Mouse (Mus musculus): ENCODE data around the gene Ptprm. TPM values are rescaled to one million over a fixed set of nuclear protein-coding genes. Genes with fewer than 3 reads are reported as not detected.
A peak's percentile ranks its signal among the peaks of the same experiment; 100 is the strongest.

The Ptprm gene
- polyA plus RNA-seq, 1 experiment: 28.1 TPM

GRCm38 (mm10) chr17:66755191-66755654, 599.0 kb downstream of the Ptprm start:
- TF ChIP-seq CTCF (IDR thresholded peaks at IDR 0.05; ENCODE audit: borderline replicate concordance, insufficient read depth, low read length) (peak; percentile 25; the same call in 1 of the 2 replicates), POLR2A (IDR thresholded peaks at IDR 0.05; ENCODE audit: low read depth, low read length) (no peak)
- no peak overlapping the region for H3K27ac ChIP-seq (ENCODE audit: insufficient read depth, low read length)
- H3K4me1 ChIP-seq (ENCODE audit: control insufficient read depth, insufficient read depth, low read length): peaks cover 7% of the 10 kb centered on the region
- no peak overlapping the region for H3K4me3 ChIP-seq (ENCODE audit: insufficient read depth, low read length)

- no peak overlapping the region for H3K4me3 ChIP-seq (ENCODE audit: insufficient read depth, low read length)
- H3K27ac ChIP-seq (ENCODE audit: insufficient read depth, low read length): no peak overlapping the region
- no peak for TF ChIP-seq POLR2A (IDR thresholded peaks at IDR 0.05; ENCODE audit: low read depth, low read length)
- TF ChIP-seq CTCF (IDR thresholded peaks at IDR 0.05; ENCODE audit: borderline replicate concordance, insufficient read depth, low read length): no peak
- H3K4me1 ChIP-seq (ENCODE audit: control insufficient read depth, insufficient read depth, low read length): peaks cover 13% of the 10 kb centered on the region
These were observed 599.9 kb downstream of the Ptprm start for GRCm38 (mm10) chr17:66754208-66754865.

- peaks cover 13% of the 10 kb centered on the region for H3K4me1 ChIP-seq (ENCODE audit: control insufficient read depth, insufficient read depth, low read length)
- no peak overlapping the region for H3K4me3 ChIP-seq (ENCODE audit: insufficient read depth, low read length)
- TF ChIP-seq CTCF (IDR thresholded peaks at IDR 0.05; ENCODE audit: borderline replicate concordance, insufficient read depth, low read length) (no peak), POLR2A (IDR thresholded peaks at IDR 0.05; ENCODE audit: low read depth, low read length) (no peak)
- H3K27ac ChIP-seq (ENCODE audit: insufficient read depth, low read length): no peak overlapping the region
These were observed 602.5 kb downstream of the Ptprm start for GRCm38 (mm10) chr17:66751746-66752145.

- Histone ChIP-seq H3K4me3 (ENCODE audit: insufficient read depth, low read length) (no peak overlapping the region), H3K27ac (ENCODE audit: insufficient read depth, low read length) (peak overlapping the region; percentile 74), H3K4me1 (ENCODE audit: control insufficient read depth, insufficient read depth, low read length) (peaks cover 13% of the 10 kb centered on the region)
- TF ChIP-seq CTCF (IDR thresholded peaks at IDR 0.05; ENCODE audit: borderline replicate concordance, insufficient read depth, low read length): no peak
- TF ChIP-seq POLR2A (IDR thresholded peaks at IDR 0.05; ENCODE audit: low read depth, low read length): no peak
These were observed 603.6 kb downstream of the Ptprm start for GRCm38 (mm10) chr17:66750481-66751206.

- Histone ChIP-seq H3K27ac (ENCODE audit: insufficient read depth, low read length) (peak overlapping the region; percentile 74; the same call in 1 of the 2 replicates), H3K4me1 (ENCODE audit: control insufficient read depth, insufficient read depth, low read length) (peaks cover 13% of the 10 kb centered on the region), H3K4me3 (ENCODE audit: insufficient read depth, low read length) (no peak overlapping the region)
- TF ChIP-seq CTCF (IDR thresholded peaks at IDR 0.05; ENCODE audit: borderline replicate concordance, insufficient read depth, low read length) (no peak), POLR2A (IDR thresholded peaks at IDR 0.05; ENCODE audit: low read depth, low read length) (no peak)
These were observed 604.3 kb downstream of the Ptprm start for GRCm38 (mm10) chr17:66749976-66750375.

GRCm38 (mm10) chr17:66746506-66746905, 607.8 kb downstream of the Ptprm start:
- Histone ChIP-seq H3K27ac (ENCODE audit: insufficient read depth, low read length) (no peak overlapping the region), H3K4me3 (ENCODE audit: insufficient read depth, low read length) (no peak overlapping the region), H3K4me1 (ENCODE audit: control insufficient read depth, insufficient read depth, low read length) (peaks cover 13% of the 10 kb centered on the region)
- TF ChIP-seq POLR2A (IDR thresholded peaks at IDR 0.05; ENCODE audit: low read depth, low read length) (no peak), CTCF (IDR thresholded peaks at IDR 0.05; ENCODE audit: borderline replicate concordance, insufficient read depth, low read length) (no peak)

GRCm38 (mm10) chr17:66743321-66743720, 610.9 kb downstream of the Ptprm start:
- TF ChIP-seq CTCF (IDR thresholded peaks at IDR 0.05; ENCODE audit: borderline replicate concordance, insufficient read depth, low read length): no peak

GRCm38 (mm10) chr17:66738779-66739345, 615.4 kb downstream of the Ptprm start:
- H3K27ac ChIP-seq (ENCODE audit: insufficient read depth, low read length): no peak overlapping the region
- H3K4me3 ChIP-seq (ENCODE audit: insufficient read depth, low read length): no peak overlapping the region
- TF ChIP-seq CTCF (IDR thresholded peaks at IDR 0.05; ENCODE audit: borderline replicate concordance, insufficient read depth, low read length) (no peak), POLR2A (IDR thresholded peaks at IDR 0.05; ENCODE audit: low read depth, low read length) (no peak)
- peaks cover 3% of the 10 kb centered on the region for H3K4me1 ChIP-seq (ENCODE audit: control insufficient read depth, insufficient read depth, low read length)

More at GRCm38 (mm10) chr17:66743321-66743720, 610.9 kb downstream of the Ptprm start:
- Histone ChIP-seq H3K4me1 (ENCODE audit: control insufficient read depth, insufficient read depth, low read length) (peaks cover 3% of the 10 kb centered on the region), H3K4me3 (ENCODE audit: insufficient read depth, low read length) (no peak overlapping the region), H3K27ac (ENCODE audit: insufficient read depth, low read length) (peak overlapping the region; percentile 15; the same call in 1 of the 2 replicates)

- no peak for TF ChIP-seq CTCF (IDR thresholded peaks at IDR 0.05; ENCODE audit: borderline replicate concordance, insufficient read depth, low read length)
- Histone ChIP-seq H3K4me1 (ENCODE audit: control insufficient read depth, insufficient read depth, low read length) (peaks cover 3% of the 10 kb centered on the region), H3K4me3 (ENCODE audit: insufficient read depth, low read length) (no peak overlapping the region), H3K27ac (ENCODE audit: insufficient read depth, low read length) (no peak overlapping the region)
These were observed 615.9 kb downstream of the Ptprm start for GRCm38 (mm10) chr17:66738331-66738730.

GRCm38 (mm10) chr17:66736450-66736849, 617.8 kb downstream of the Ptprm start:
- Histone ChIP-seq H3K4me3 (ENCODE audit: insufficient read depth, low read length) (no peak overlapping the region), H3K4me1 (ENCODE audit: control insufficient read depth, insufficient read depth, low read length) (peaks cover 3% of the 10 kb centered on the region), H3K27ac (ENCODE audit: insufficient read depth, low read length) (no peak overlapping the region)
- no peak for TF ChIP-seq CTCF (IDR thresholded peaks at IDR 0.05; ENCODE audit: borderline replicate concordance, insufficient read depth, low read length)
- no peak for TF ChIP-seq POLR2A (IDR thresholded peaks at IDR 0.05; ENCODE audit: low read depth, low read length)

Data from embryonic fibroblast, embryonic 13.5 days (primary cell).